Mouse (Mus musculus) kidney, postnatal 14 days (tissue): ENCODE results near the gene Olfr1085.
"Not testable (repeated sequence)": the region's sequence is repeated elsewhere in the genome, so short reads cannot be mapped to it uniquely, and the experiment has no call there.

Experiments
- DNase-seq: peaks from one replicate; pipeline ENCODE4 v3.0.0; 2022; ENCODE audit warnings: mixed read lengths

Gene Olfr1085

GRCm38 (mm10) chr2:86661919-86662318, at the start of gene Olfr1085:
TSS of gene Olfr1085 (minus strand) at chr2:86662019.
- no peak for DNase-seq

GRCm38 (mm10) chr2:86698295-86698694, 36.5 kb upstream of the Olfr1085 start, which contains the start of gene Olfr1087:
TSS of gene Olfr1087 (minus strand) at chr2:86698395.
- DNase-seq = no peak

- no peak for DNase-seq
Observed at GRCm38 (mm10) chr2:86679992-86680391, 18.2 kb upstream of the Olfr1085 start, which contains the start of gene Olfr1086. TSS of gene Olfr1086 (minus strand) at chr2:86680092.

- not testable (repeated sequence) for DNase-seq
Observed at GRCm38 (mm10) chr2:86639625-86640024, 22.2 kb downstream of the Olfr1085 start, which contains the start of gene Olfr1084. TSS of gene Olfr1084 (minus strand) at chr2:86639725.
